Mouse (Mus musculus) heart, embryonic 10.5 days (tissue): ENCODE results near the gene Uhrf1bp1. TPM values are rescaled to one million over a fixed set of nuclear protein-coding genes. Genes with fewer than 3 reads are reported as not detected.

Source experiments
- polyA plus RNA-seq: library from polyadenylated mRNA; unstranded; fragments of >200 nt; fragmentation: Nextera tagmentation; extraction: Ambion mirVana; gene quantifications from 2 replicates; pipeline ENCODE4 v1.2.1, GENCODE M21; 2016

Uhrf1bp1 gene
- polyA plus RNA-seq, 1 experiment from 2014 or later: 5.0 TPM

Other genes with a start within 250 kb of the Uhrf1bp1 start
- gene Nudt3, start 232.9 kb upstream of the Uhrf1bp1 start, polyA plus RNA-seq: 89.7 and 107 TPM in 2 replicates
- gene RPS10-NUDT3, start 221.2 kb upstream of the Uhrf1bp1 start, polyA plus RNA-seq: not detected in 2 replicates
- gene Rps10, start 219.8 kb upstream of the Uhrf1bp1 start, polyA plus RNA-seq: 629 and 734 TPM in 2 replicates
- 2.1 and 3.3 TPM in 2 replicates for gene Pacsin1, start 200.9 kb upstream of the Uhrf1bp1 start, polyA plus RNA-seq
- gene Spdef, start 127.5 kb upstream of the Uhrf1bp1 start, polyA plus RNA-seq: 0.11 and 0.33 TPM in 2 replicates
- 11.9 and 17.2 TPM in 2 replicates for gene D17Wsu92e, start 35.8 kb upstream of the Uhrf1bp1 start, polyA plus RNA-seq
- gene Snrpc, start 18.3 kb upstream of the Uhrf1bp1 start, polyA plus RNA-seq: 266 and 331 TPM in 2 replicates
- 9.2 and 10.4 TPM in 2 replicates for gene Anks1, start 52.9 kb downstream of the Uhrf1bp1 start, polyA plus RNA-seq
- 52.5 and 64.0 TPM in 2 replicates for gene Taf11, start 53.4 kb downstream of the Uhrf1bp1 start, polyA plus RNA-seq
- 0.59 and 0.67 TPM in 2 replicates for gene Tcp11, start 224.2 kb downstream of the Uhrf1bp1 start, polyA plus RNA-seq